Mouse (Mus musculus): ENCODE data around the gene Angptl3. TPM values are rescaled to one million over a fixed set of nuclear protein-coding genes. Genes with fewer than 3 reads are reported as not detected.

Gene Angptl3
- not detected for total RNA-seq (2021)
- long read RNA-seq, experiment 1, result 0 reads
- long read RNA-seq, experiment 2, result 0 reads

DNA sequence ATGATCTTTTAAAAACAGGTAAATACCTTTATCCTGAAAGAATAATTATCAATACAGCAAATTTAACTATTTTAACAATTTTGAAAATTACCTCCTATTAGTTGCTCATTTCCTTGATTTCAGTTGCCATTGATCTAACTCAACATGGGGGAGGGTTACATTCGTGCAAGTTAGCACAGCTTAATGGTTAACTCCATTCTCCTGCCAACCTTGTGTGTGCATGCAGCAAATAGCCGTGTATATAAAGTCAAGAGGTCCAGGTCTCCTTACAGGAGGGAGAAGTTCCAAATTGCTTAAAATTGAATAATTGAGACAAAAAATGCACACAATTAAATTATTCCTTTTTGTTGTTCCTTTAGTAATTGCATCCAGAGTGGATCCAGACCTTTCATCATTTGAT is at the start of gene Angptl3:
Angptl3 (plus strand) TSS at position 269 of the 400 bp plus-strand sequence.
- no peak for DNase-seq
- intact Hi-C loops (cut with DNase I), result no loop called here

- intact Hi-C loops (cut with DNase I), result no loop called here
These were observed 46.1 kb upstream of the Angptl3 start for GRCm38 (mm10) chr4:98984701-98985100.

GRCm38 (mm10) chr4:98993491-98993890 is 37.3 kb upstream of the Angptl3 start:
- DNase-seq, result no peak
- intact Hi-C loops (cut with DNase I), result no loop called here

More at GRCm38 (mm10) chr4:98984701-98985100, 46.1 kb upstream of the Angptl3 start:
- no peak for DNase-seq

GRCm38 (mm10) chr4:99005574-99005973 is 25.2 kb upstream of the Angptl3 start:
- intact Hi-C loops (cut with DNase I), result no loop called here
- no peak for DNase-seq

DNA sequence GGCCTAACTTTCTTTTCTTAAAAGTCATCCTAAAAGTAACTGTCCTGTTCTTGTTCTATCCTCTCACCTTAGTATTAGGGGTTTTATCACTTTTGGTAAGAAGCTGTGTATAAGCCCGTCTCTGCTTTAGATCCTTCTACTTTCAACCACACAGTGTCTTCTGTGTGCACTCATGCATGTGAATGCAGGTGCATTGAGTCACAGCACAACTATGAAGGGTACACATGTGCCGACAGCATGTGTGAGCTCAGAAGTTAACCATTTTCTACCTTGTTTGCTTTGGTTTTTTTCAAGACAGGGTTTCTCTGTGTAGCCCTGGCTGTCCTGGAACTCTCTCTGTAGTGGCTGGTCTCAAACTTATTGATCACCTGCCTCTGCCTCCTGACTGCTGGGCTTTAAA is 24.4 kb upstream of the Angptl3 start:
- intact Hi-C loops (cut with DNase I), result no loop called here
- no peak for DNase-seq

GRCm38 (mm10) chr4:99011039-99011438 is 19.7 kb upstream of the Angptl3 start:
- no peak for DNase-seq
- intact Hi-C loops (cut with DNase I), result no loop called here

DNA sequence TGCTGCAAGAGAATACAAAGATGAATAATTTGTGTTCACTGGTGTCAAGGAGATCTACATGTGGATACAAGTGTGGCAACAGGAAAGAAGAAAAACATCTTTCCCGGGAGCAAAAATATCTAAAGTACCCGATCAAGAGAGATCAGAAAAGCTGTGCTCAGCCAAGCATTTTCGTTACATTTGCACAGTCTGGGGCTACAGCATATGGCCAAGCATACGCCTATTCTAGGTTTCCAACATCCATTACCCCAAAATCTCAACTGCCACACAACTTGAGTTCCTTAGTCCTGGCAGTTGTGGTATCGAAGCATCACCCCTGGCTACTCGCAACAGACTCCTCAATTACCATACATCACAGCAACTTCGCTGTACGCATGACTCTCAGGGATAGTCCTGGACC is 8.5 kb upstream of the Angptl3 start:
- intact Hi-C loops (cut with DNase I), result no loop called here
- DNase-seq, result no peak

DNA sequence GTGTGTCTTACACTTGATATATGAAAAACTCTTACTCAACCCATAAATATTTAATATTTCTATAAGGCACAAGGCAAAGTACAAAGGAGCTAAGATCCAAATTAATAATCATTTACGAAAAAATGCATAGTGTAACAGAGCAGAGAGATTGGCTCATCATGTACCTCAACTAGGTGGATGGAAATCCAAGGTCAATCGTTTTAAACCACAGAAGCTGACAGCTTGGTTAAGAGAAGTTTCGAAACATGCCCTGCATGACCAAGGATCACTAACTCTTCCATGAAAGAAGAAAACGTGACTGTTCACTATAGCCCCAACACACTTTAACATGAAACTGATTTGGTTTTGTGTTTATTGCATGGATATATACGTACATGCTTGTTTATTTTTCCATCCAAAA is 2.4 kb upstream of the Angptl3 start:
- intact Hi-C loops (cut with DNase I), result no loop called here
- no peak for DNase-seq

GRCm38 (mm10) chr4:99032921-99033320 is 2.2 kb downstream of the Angptl3 start:
- no peak for DNase-seq
- intact Hi-C loops (cut with DNase I), result no loop called here

- intact Hi-C loops (cut with DNase I), result no loop called here
- DNase-seq, result no peak
These were observed 14.1 kb downstream of the Angptl3 start for GRCm38 (mm10) chr4:99044854-99045253.

DNA sequence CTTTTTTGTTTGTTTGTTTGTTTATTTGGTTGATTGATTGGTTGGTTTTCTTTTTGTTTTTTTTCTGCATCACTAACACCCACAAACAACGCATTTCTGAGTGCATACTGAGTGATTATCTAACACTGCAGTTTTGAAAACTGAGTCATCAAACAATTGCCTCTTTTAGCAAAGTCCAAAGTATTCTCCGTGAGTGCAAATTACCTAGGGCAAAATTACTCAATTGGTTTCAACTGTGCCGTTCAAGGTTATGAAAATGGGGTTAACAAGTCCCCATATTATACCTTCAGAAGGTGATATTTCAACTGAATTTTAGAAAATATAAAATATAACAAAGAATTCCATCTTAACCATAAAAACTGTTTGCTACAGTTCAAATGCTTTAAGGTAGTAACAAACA is 15.7 kb downstream of the Angptl3 start:
- no peak for DNase-seq
- intact Hi-C loops (cut with DNase I), result no loop called here

GRCm38 (mm10) chr4:99048581-99048980 is 17.8 kb downstream of the Angptl3 start:
- DNase-seq, result no peak
- intact Hi-C loops (cut with DNase I), result no loop called here

DNA sequence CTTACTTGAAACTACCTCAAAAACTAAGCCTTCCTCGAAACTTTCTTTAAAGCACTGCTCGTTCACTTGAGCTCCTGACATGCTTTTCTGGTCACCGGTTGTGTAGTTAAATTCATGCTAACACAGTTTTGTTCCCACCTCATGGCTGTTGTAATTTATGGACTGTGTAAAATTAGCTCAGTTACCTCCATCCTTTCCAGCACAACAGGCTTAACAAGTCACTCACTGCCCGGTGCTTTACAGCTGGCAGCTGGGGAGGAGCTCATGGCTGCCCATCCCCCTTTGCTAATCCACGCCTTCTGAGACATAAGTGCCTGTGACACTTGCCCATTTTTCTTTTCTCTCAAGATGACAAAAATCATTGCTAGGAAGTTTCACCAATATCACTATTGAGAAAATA is 33.8 kb downstream of the Angptl3 start:
- intact Hi-C loops (cut with DNase I), result no loop called here
- DNase-seq, result no peak

DNA sequence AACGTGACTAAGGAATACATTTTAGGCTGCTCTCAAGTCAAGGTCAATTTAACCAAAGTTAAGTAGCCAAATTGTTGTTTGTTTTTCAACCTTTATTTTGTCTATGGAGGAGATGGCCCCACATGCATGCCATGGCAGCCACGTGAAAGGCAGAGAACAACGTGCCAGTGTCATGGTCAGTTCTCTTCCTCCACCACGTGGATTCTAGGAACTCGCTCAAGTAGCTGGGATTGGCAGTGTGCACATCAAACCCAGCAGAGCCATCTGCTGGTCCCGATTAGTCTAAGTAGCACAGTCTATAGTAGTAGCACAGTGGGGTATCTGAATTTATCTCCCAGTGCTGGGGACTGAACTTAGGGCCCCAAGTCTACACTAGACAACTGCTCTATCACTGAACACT is 38.1 kb downstream of the Angptl3 start:
- intact Hi-C loops (cut with DNase I), result no loop called here
- no peak for DNase-seq

DNA sequence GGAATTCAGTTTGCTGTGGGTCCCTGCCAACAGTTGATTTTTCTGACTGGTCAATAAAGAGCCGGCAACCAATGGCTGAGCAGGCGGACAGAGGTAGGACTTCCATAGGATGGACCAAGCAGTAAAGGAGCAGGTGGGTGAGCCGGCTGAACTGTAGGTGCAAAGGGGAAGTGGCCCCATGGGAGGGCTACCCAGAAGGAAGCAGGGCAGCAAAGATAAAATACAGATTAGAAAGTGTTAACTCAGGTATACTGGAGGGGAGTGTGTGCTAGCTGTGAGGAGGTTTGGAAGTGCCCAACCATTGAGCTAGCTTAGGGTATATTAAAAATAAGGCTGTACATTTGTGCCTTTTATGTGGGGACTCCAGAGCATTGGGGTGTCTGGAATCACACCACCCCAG is 47.3 kb downstream of the Angptl3 start:
- intact Hi-C loops (cut with DNase I), result no loop called here
- DNase-seq, result no peak

DNA sequence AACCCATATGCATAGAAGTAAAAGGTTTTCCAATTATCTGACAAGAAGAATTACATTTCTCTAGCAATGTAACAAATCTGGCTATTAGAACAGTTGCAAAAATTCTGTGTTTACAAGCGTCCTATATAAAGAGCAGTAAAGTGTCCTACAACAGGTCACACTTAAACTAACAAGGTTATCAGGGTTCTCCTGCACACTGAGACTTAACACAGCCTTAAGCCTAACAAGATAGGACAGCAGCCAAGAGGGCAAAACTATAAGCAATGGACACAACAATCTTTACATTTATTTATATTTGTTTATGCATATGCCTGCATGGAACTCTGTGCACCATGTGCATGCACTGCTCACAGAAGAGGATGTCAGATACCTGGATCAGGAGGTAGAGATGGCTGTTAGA is 50.4 kb downstream of the Angptl3 start:
- intact Hi-C loops (cut with DNase I), result no loop called here

DNA sequence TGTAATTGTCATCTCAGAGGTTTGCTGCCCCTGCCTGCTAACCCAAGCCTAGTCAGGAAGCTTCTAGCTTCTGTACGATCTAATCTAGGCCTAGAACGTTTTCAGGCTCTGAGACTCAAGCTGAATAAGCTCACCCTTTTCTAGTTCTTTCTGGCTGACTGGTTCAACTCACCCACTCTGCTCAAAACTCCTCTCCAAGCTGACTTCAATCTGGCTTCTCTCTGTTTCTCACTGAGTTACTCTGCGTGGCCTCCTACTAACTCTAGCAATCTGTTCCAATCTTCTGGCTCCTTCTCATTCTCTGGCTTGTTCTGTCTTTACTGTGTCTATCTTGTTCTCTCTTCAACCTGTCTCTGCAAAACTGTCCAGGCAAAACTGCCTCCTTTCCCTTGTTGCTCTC is 53.1 kb downstream of the Angptl3 start:
- intact Hi-C loops (cut with DNase I), result no loop called here
- no peak for DNase-seq

More for the DNA sequence above, 50.4 kb downstream of the Angptl3 start:
- DNase-seq, result no peak

- intact Hi-C loops (cut with DNase I), result no loop called here
These were observed 57.2 kb downstream of the Angptl3 start for GRCm38 (mm10) chr4:99087760-99088485.

GRCm38 (mm10) chr4:99091151-99091701 is 60.5 kb downstream of the Angptl3 start:
- intact Hi-C loops (cut with DNase I), result no loop called here
- no peak for DNase-seq

More at GRCm38 (mm10) chr4:99087760-99088485, 57.2 kb downstream of the Angptl3 start:
- DNase-seq, result no peak

DNA sequence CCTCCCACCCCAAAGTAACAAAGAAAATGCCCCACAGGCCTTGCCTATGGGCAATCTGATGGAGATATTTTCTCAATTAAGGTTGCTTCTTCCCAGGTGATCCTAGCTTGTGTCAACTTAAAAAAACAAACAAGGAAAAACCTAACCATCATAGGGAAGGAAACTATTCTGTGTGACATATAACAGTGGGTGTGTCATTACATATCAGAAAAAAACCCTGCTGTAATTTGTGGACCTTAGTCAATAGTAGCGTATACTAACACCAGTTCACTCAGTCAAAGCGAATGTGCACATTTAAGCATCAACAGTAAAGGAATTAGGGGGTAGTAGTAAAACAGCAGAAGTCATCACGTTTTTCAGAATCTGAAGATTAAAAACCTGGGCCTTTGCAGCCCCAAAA is 61.0 kb downstream of the Angptl3 start:
- intact Hi-C loops (cut with DNase I), result no loop called here
- DNase-seq, result no peak
